Mouse (Mus musculus) layer of hippocampus, postnatal 14 days (tissue): ENCODE results near the gene Taar8b. TPM values are rescaled to one million over a fixed set of nuclear protein-coding genes. Genes with fewer than 3 reads are reported as not detected.
"Not testable (repeated sequence)": the region's sequence is repeated elsewhere in the genome, so short reads cannot be mapped to it uniquely, and the experiment has no call there.

Experiments used
- DNase-seq, 2 experiments: peaks; one replicate each; pipeline ENCODE4 v3.0.0; 2021 to 2022; ENCODE audit warnings: low spot score in 2 of 2, mixed read lengths in 1 of 2
- long read RNA-seq, 2 experiments: library from polyadenylated mRNA; stranded (forward); transcript quantifications; one replicate each; pipeline ENCODE4 v2.0.0; 2021
- total RNA-seq, 2 experiments: library from RNA; stranded (reverse); gene quantifications; 2 replicates each; pipeline ENCODE4 v1.2.3; 2021

The Taar8b gene
- not detected for total RNA-seq
- long read RNA-seq, experiment 1, result 0 reads
- long read RNA-seq, experiment 2, result 0 reads

DNA sequence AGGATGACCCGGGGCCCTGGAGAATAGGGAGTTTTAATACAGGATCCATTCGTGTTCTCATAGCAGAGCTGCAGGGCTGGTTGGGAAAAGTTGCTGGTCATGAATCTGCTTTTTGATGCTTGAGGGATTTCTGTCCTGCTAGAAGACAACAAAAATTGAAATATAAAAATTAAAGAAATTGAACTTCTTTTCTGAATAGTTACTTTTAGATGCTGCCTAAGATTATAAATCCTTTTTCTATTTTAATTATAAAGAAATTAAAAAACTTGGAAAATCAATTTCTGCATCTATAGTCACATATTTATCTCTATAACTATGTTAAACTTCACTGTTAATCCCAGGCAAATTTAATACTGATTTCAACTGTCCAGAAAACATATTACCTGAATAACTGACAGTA, at the start of gene Taar8b:
Gene Taar8b (minus strand): TSS at position 101 of the 400 bp plus-strand sequence.
- no peak for DNase-seq

DNA sequence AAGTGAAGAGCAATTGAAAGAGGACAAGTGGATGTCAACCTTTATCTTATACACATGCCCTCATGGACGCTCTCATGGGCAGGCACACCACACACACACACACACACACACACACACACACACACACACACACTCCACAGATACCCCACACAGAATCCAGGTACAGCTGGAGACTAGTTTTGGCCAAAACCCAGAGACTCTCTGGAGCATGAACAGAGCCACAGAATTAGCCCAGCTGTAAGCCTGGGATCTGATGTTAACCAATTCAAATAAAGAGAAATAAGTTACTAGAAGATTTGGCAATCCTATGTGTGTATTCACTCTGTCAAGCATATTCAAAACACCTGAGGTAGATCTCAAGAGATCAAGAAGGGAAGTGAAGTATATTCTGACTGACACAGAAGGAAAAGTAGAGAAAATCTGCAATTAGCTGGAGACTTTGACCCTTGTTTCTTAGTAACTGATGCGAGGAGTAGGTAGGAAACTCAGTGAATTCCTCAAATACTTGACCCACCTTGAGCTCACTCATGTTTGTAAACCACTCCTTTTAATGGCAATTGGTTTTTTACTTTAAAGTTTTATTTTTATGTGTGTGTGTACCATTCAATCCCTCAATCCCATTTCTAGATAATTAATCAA, 46.6 kb upstream of the Taar8b start:
- no peak for DNase-seq

DNA sequence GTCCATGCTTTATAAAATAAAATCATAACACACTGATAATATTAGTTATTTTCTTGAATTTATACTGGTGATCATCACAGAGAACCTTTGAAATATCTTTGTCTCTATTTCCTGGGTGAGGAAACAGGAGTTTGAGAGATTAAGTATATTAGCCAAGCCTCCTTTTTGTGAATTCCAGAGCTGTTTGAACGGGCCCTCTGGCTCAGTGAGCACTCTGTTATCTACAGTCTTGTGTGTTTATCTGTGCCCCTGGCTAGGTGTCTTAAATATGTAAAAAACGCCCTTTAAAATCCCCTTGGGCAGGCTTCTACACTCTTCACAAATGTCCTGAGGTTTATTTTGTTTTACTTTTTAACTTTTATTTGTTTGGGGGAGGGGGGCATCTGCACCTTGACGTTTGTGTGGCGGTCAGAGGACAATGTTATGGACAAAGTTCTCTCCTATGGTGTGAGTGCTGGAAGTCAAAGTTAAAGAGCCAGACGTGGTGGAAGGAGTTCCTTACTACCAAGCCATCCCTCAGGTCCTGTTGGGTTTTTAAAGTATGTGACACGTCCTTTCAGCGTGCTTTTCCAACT, 42.1 kb upstream of the Taar8b start:
- no peak for DNase-seq

DNA sequence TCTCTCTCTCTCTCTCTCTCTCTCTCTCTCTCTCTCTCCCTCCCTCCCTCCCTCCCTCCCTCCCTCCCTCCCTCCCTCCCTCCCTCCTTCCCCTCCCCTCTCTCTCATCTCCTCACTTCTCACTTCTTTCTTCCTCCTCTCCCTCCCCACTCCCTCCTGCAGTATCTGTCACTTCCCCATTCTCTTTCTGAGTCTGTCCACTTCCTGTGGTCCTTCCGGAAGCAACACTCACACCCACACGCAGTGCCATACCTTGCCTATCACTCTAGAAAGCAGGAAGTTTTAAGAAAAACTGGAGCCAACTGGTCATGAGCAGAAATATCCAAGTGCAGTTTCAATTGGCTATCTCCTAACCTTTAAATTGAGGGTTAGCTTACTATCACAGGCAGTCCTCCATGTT, 41.0 kb upstream of the Taar8b start:
- DNase-seq, result no peak

DNA sequence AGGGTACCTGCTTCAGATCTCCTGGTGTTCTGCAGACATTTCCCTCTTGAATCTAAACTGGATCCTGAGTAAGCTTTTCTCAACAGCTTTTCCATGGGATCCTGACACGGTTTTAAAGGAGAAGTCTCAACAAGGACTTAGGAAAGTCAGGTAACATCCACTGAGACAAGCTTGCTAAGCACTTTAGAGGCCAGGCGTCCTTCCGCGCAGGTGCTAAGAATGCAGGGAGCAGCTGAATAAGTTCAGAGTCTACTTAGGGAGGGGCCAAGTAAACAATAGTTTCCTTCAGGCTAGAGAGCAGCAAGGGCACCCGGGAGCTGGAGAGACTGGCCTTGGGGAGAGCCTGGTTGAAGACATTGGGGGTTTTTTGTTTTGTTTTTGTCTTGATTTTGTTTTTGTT, 40.2 kb upstream of the Taar8b start:
- DNase-seq, result no peak

DNA sequence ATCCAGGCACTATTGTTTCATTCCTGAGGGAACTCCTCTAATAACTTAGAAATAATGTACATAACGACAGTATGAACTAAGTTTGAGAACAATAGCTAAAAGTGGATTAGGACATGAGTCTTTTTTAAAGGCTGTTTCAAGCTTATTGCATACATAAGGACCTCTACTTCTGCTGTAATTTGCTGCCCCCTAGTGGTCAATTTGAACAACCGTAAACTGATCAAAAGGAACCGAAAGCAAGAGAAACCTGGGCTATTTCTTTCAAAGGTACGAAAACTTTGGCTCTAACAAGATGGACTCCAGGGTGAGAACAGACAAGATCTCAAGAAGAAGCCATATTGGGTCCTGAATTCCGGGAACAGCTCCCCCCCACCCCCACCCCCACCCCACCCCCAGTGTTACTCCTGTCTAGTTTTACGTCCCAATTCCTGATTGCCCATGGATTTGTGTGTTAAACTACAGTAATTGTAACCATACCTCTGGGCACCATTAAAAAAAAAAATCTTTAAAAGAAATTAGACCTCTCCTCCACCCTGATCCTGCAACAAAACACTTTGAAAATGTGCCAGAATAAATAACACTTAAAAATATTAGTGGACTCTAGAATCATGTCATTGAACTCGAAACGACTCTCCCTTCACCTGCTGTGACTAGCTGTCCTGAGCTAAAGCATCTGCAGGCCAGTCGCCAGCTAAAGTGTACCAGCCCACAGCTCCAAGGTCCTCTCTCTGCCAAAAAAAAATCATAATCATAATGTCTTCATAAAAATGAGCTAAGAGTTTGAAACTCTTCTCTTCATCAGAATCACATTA, 39.6 kb upstream of the Taar8b start:
- peak; percentile 24 to 88 for DNase-seq

DNA sequence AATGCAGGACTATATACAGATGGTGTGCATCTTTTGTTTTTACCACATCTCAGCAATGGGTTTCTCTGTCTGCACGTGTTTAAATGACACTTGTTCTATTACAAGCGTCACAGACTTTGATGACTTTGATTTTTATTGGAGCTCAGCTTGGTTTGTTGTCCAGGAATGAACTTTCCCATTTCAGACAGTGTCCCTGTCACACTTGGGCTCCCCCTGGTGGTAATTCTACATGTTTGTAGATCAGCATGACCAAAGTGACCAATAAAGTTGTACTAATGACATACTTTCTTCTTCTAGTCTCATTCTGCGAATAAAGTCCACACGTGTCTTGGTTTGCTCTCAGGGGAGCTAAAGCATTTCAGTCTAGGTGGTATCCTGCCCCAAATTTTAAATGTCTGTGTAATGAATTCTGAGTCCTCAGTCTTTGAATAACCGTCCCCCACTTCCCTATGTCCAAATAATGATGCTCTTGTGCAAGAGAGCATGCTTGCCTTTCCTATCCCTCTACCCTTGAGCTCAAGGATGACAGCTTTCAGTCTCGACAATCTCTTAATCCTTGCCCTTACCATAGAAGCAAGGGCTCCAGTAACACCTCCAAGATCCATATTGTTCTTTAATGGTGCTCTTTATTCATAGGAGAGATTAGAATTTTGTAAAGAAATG, 19.2 kb upstream of the Taar8b start:
- peak in 1 of 2 experiments; percentile 36 for DNase-seq

DNA sequence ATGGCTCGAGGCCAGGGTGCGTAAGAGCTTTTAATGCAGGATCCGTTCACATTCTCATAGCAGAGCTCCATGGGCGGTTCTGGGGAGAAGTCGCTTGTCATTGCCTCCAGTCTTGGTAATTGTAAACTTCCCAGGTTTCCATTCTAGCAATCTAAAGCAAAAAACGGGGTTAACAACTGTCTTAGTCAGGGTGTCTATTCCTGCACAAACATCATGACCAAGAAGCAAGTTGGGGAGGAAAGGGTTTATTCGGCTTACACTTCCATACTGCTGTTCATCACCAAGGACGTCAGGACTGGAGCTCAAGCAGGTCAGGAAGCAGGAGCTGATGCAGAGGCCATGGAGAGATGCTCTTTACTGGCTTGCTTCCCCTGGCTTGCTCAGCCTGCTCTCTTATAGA, 17.3 kb upstream of the Taar8b start, which contains the start of gene Taar9:
Gene Taar9 (minus strand): TSS at position 101 of the 400 bp plus-strand sequence.
- not testable (repeated sequence) for DNase-seq

DNA sequence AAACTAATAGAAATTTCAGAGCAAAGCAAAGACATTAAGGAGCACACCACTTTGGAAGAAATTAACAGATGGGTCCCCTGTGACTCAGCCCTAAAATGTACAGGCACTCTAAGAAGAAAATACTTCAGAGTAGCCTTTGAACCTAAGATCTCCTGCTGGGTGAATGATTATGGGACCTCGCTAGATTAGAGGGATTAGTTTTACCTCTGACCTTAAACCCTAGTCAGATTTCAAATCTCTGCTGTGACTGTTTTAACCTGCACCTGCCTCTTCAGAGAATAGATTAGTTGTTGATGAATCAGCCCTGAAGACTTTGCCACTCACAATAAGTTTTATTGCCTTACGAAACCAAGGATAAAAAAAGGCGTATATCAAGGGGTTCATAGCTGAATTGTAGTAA, 16.1 kb upstream of the Taar8b start:
- DNase-seq, result no peak

DNA sequence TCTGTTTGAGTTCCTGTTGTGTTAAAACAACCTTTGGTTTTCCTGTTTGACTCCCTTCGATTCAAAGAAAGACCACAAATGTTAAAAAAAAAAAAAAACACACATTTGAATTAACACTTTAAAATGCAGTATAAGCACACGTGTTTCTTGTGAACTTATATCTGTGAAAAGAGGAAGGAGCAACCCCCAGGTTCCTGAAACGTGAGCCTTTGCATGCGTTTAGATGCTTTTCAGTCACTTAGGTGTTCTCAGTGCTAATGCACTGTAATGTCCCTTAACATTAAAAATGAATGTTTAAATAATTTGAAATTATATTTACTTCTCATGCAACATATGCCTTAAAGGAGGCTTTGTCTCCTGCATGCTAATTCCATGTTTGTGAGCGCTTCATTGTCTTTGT, 15.7 kb upstream of the Taar8b start:
- DNase-seq, result no peak

DNA sequence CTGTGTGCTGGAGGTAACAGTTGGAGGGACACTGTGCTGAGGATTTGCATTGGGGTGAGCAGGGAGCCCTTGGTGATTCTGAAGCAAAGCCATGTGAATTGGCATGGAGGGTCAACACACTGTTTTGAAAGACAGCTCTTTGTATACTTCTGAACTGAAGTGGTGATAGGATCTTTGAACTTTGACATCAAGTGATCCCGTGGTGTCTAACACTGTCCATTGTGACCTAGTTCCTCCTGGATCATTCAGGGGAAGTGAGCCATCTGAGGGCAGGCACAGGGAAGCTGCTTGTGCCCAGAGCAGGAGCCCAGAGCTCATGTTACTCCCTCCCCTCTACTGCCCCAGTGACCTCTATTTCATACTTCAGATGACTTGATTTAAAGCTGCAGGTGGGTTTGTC, 11.2 kb upstream of the Taar8b start:
- DNase-seq, result not testable (repeated sequence)

DNA sequence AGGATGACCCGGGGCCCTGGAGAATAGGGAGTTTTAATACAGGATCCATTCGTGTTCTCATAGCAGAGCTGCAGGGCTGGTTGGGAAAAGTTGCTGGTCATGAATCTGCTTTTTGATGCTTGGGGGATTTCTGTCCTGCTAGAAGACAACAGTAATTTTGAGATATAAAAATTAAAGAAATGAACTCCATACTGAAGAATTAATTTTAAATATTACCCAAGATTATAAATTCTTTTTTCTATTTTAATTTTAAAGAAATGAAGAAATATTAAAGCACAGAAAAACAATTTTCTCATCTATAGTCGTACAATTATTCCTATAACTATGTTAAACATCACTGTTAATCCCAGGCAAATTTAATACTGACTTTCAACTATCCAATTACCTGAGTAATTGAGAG, 9.7 kb upstream of the Taar8b start, which contains the start of gene Taar8c:
Gene Taar8c (minus strand): TSS at position 101 of the 400 bp plus-strand sequence.
- not testable (repeated sequence) for DNase-seq

DNA sequence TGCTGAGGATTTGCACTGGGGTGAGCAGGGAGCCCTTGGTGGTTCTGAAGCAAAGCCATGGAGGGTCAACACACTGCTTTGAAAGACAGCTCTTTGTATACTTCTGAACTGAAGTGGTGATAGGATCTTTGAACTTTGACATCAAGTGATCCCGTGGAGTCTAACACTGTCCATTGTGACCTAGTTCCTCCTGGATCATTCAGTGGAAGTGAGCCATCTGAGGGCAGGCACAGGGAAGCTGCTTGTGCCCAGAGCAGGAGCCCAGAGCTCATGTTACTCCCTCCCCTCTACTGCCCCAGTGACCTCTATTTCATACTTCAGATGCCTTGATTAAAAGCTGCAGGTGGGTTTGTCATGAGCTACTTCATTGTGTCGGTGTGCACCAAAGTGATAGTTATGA, 4.9 kb upstream of the Taar8b start:
- DNase-seq, result not testable (repeated sequence)

DNA sequence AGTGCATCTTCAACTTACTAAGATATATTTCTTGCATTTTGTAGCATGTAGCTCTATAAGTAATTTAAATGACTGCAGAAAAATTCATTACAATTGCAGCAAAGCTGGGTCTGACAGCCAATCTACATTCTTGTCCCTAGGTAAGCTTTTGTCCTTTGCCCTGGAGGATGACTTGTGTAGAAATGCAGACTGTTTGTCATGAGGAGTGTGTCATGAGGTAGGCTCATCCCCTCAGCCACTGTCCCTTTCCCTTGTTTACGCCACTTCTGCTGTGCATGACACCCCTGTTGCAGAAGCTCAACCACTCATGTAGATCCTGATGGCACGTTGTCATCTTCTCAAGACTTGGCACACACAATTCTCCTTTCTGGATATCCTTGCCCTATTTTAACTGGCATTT, 4.9 kb downstream of the Taar8b start:
- no peak for DNase-seq

DNA sequence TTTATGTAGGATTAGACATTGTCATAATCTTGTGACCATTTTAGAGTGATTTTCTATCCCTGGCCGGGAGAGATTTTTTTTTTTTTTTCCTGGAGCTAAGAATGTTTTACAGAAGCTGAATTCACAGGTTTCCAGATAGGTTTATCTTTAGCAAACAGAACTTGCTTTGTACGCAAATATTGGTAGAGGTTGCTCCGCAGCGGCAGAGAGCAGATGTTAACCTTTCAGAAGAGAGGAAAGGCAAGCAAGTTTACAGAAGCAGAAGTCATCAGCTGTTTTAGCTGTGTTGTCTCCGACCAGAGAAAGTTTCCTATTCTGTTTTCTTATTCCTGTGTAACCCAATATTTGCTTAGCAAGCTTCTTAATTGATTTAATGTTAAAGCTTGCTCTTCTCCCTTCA, 5.5 kb downstream of the Taar8b start:
- DNase-seq, result no peak

DNA sequence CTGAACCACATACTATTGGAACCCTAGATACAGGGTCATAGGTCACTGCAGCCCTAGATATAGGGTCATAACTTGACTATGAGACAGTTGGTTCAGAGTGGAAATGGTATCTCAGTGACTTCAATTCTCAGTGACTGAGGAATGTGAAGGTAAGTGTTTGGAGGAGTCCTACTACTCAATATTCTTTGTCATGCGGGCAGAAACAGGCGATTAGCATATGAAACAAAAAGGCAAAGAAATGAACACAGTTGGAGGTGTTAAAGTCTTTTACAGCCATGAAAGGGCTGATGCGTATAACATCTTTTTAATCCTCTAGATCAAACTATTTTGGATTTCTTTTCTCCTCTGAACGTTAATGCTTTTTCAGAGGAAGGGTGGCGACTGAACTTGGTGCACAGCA, 6.2 kb downstream of the Taar8b start:
- no peak for DNase-seq

DNA sequence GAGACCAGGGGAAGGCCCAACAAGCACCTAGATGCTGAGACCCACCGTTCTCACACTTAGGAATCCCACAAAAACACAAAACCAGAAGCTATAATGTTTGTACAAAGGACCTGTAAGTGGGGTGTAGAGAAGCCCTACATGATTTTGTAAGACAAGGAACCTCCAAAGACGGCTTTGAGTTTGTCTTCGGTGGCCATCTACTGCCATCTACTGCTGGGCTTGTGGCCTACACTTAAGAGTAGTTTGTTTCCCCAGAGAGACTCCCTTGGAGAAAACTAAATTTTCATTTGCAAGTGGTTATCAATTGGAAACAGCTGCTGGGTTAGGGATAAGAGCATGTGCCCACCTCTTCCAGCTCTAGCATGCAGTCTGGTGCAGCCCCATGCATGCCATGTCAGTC, 11.9 kb downstream of the Taar8b start:
- DNase-seq, result peak; percentile 43 to 52

DNA sequence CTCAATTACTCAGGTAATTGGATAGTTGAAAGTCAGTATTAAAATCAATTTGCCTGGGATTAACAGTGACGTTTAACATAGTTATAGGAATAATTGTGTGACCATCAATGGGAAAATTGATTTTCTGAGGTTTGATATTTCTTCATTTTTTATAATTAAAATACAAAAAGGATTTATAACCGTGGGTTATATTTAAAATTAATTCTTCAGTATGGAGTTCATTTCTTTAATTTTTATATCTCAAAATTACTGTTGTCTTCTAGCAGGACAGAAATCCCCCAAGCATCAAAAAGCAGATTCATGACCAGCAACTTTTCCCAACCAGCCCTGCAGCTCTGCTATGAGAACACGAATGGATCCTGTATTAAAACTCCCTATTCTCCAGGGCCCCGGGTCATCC, 15.9 kb downstream of the Taar8b start, which contains the start of gene Taar8a:
Gene Taar8a (plus strand): TSS at position 301 of the 400 bp plus-strand sequence.
- DNase-seq, result not testable (repeated sequence)

DNA sequence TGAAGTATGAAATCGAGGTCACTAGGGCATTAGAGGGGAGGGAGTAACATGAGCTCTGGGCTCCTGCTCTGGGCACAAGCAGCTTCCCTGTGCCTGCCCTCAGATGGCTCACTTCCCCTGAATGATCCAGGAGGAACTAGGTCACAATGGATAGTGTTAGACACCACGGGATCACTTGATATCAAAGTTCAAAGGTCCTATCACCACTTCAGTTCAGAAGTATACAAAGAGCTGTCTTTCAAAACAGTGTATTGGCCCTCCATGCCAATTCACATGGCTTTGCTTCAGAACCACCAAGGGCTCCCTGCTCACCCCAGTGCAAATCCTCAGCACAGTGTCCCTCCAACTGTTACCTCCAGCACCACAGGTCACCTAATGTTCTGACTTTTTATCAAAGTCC, 17.3 kb downstream of the Taar8b start:
- DNase-seq, result not testable (repeated sequence)

DNA sequence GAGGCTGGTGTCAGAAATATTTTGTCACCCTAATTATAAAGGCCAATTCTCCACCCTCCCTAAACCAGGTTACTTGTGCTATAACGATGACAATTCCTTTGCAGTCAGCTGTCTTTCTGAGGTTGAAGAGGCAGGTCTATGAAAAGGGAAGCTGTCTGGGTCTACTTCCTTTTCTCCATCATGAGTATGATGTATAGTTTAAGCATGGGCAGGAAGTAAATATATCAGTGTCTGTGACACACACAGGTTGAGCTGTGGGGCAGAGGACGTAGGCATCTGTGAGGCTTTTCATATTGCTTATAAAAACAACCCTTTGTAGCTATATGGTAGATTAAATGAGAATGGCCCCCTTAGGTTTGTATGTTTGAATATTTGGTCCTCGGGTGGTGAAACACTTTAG, 33.1 kb downstream of the Taar8b start:
- DNase-seq, result no peak

DNA sequence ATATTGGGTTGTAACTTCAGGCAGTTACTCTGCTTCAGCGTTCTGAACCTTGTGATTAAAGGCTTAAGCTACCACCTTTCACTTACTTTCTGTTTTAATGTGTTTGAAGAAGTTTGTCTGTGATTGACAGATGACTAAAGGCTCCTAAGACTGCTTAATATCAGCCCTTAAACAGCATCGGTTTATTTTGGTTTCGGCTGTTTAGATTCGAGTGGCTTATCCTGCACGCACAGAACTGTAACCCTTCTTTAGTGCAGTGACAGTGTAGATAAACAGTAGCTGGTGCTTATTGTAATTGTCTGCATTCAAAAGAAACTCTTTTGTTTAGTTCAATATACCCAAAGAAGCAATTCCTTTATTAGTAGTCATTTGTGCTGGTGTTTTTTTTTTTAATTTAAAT, 40.1 kb downstream of the Taar8b start:
- no peak for DNase-seq
